Mouse (Mus musculus): ENCODE results near the gene Prtn3.
A peak's percentile ranks its signal among the peaks of the same experiment; 100 is the strongest.

The Prtn3 gene

GRCm38 (mm10) chr10:79912412-79912811, 38.1 kb downstream of the Prtn3 start:
- DNase-seq, result no peak

- DNase-seq, result no peak
These were observed 40.1 kb downstream of the Prtn3 start for GRCm38 (mm10) chr10:79914131-79914947.

- peak; percentile 93 for DNase-seq
These were observed 40.8 kb downstream of the Prtn3 start for GRCm38 (mm10) chr10:79914948-79915596.

- DNase-seq, result peak; percentile 93
These were observed 41.8 kb downstream of the Prtn3 start for GRCm38 (mm10) chr10:79916081-79916480.

- DNase-seq, result peak; percentile 99
These were observed 42.7 kb downstream of the Prtn3 start, which contains the start of gene Kiss1r for GRCm38 (mm10) chr10:79916808-79917531. TSS of gene Kiss1r (plus strand) at chr10:79916971.

- DNase-seq, result peak; percentile 91
These were observed 43.3 kb downstream of the Prtn3 start for GRCm38 (mm10) chr10:79917532-79918100.

GRCm38 (mm10) chr10:79918231-79919078, 44.2 kb downstream of the Prtn3 start:
- peak; percentile 94 for DNase-seq

GRCm38 (mm10) chr10:79919251-79919849, 45.1 kb downstream of the Prtn3 start:
- DNase-seq, result no peak

GRCm38 (mm10) chr10:79920056-79920890, 46.0 kb downstream of the Prtn3 start:
- DNase-seq, result no peak

- DNase-seq, result no peak
These were observed 46.8 kb downstream of the Prtn3 start, which contains the start of gene R3hdm4 for GRCm38 (mm10) chr10:79920958-79921535. TSS of gene R3hdm4 (minus strand) at chr10:79921208.

GRCm38 (mm10) chr10:79921572-79921971, 47.3 kb downstream of the Prtn3 start:
- DNase-seq, result no peak

- peak; percentile 98 for DNase-seq
These were observed 50.9 kb downstream of the Prtn3 start for GRCm38 (mm10) chr10:79924998-79925784.

- no peak for DNase-seq
These were observed 51.7 kb downstream of the Prtn3 start for GRCm38 (mm10) chr10:79925785-79926490.

GRCm38 (mm10) chr10:79926491-79927323, 52.4 kb downstream of the Prtn3 start, which contains the start of gene Arid3a:
TSS of gene Arid3a (plus strand) at chr10:79927043.
- peak; percentile 99 for DNase-seq

GRCm38 (mm10) chr10:79927324-79928029, 53.2 kb downstream of the Prtn3 start:
- DNase-seq, result peak; percentile 97

GRCm38 (mm10) chr10:79928030-79928694, 53.9 kb downstream of the Prtn3 start:
- peak; percentile 96 for DNase-seq

Measured in heart, adult 11 months (tissue).